Mouse (Mus musculus) thymus, postnatal 4 days (tissue): Measurements from ENCODE around the gene Ppp1r18.

Experiments used
- DNase-seq: peaks from one replicate; pipeline ENCODE4 v3.0.0; 2021

The Ppp1r18 gene

DNA sequence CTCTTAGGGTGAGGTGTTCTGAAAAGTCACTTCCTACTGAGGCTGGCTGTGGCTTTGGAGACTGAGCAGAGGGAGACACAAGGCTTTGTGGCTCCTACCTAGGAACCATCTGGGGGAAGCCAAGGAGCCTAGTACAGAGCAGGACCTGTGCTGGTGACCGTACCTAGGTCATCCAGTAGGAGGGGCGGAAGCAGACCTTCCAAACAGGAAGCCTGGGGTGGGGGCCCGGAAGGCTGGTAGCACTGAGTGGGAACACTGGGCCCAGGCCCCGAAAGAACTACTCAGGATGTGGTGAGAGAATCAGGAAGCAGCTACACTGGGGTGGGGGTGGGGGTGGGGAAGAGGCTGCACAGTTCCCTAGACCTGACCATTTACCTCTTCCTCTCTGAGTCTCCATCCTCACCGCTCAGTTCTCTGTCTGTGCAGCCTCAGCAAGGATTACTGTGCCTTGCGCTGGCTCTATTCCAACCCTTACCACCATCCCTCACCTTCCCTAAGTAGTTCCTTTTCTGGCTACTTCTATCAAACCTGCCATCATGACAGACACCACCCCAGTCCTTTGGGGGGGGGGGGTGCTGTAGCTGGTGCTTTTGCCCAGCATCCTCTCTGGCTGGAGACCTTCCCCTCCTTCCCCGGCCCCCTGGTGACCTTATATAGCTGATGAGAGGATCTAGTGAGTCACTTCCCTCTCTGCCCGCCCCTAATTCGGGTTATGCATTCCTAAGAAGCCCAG lies 4.9 kb downstream of the Ppp1r18 start:
- DNase-seq = peak; percentile 84

DNA sequence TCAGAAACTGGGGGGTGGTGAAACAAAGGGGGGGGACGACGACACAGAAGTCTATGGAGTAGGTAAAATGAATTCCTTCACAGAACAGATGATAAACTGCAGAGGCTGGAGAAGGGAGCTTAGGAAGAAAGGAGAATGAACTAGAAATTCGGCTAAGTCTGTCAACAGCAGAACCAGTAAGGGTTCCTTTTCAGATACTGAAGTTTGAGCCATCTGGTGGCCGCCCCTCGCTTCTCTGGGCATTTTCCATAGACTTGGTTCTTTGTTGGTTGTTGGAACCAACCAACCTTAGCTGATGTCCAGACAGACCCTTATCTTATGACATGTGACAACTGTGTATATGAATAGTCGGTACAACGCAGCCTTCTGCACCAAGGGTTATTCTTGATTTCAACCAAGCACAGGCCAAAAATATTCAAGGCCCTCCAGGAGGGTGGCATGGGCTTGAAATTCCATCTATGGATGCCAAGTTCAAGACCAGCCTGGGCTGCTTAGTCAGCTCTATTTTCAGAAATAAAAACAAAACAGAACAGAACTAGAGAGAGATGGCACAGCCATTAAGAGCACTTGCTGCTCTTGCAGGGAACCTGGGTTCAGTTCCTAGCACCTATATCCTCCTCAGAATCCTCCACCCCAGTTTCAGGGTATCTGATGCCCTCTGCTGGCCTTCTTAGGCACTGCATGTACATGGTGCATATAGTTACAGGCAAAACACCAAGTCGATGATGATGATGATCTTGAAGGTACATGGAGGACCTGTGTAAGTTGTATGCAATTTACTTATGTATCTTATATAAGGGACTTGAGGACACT lies 5.7 kb downstream of the Ppp1r18 start:
- peak; percentile 80 for DNase-seq

DNA sequence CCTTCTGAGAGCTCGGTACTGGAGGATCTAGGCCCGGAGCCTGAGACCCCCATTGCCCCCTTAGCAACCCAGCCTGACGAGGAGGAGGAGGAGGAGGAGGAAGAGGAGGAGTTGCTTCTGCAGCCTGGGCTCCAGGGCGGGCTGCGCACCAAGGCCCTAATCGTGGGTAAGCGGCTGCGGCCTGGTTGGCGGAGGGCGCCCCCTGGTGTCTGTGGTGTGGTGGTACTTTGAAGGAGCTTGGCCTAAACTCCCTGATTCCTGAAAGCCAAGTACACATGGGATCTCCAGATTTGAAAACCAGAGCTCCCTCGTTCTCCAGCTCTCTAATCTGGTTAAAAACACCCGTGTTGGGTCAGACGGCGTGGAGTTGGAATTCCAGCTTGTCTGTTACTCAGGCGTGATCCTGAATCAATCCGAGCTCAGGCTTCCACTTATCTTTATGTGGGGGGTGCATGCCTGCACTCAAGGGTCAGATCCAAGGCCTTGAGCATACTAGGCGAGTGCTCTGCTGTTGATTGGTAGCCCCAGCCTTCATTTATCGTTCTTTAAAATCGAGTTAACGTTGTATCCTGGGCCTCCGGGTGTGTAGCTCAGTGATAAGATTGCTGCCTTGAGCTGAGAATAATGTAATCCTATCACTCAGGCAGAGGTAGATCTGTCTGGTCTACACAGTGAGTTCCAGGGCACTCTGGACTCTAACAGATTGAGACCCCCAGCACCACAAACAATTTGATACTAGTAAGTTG lies 8.6 kb downstream of the Ppp1r18 start:
- peak; percentile 96 for DNase-seq

DNA sequence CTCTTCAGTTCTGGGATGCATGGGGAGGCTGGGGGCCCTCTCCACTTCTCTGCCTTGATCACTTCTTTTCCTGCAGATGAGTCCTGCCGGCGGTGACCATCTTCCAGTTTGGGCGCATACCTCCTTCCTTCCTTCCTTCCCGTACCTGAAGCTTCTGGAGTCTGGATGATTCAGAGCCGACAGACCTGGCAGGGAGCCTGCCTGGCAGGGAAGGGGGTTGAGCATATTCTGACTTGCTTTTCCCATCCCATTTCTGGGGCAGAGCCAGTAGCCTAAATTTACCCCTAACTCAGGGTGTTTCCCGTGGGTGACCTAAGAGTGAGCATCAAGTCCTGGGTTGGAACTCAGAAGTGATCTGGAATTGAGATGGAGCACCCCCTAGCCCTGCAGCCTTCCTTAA lies 9.3 kb downstream of the Ppp1r18 start:
- DNase-seq = no peak

DNA sequence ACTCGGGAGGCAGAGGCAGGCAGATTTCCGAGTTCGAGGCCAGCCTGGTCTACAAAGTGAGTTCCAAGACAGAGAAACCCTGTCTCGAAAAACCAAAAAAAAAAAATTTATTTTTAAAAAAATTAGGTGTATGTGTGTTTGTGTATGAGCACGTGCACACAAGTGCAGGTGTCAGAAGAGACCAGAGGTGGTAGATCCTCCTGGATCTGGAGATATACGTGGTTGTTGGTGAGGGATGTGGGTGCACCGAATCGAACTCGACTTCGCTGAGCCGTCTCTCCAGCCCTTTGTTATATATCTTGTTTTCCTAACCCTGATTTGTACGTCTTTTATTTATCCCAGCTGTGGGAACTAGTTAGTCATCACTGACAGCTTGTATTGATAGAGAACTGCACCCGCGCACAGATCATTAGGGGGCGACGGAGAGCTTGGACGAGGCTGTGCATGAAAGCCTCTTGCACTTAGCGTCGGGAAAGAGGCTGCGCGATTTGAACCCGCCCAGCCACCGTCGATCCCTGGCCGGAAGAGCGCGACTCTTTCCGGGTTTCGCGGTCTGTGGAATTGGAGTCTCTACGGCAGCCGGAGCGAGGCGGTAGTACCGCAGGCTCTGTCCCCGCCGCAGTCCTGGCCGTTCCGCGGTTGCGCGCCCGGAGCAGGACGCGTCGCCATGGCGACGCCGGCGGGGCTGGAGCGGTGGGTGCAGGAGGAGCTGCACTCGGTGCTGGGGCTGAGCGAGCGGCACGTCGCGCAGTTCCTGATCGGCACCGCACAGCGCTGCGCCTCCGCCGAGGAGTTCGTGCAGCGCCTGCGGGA lies 14.1 kb downstream of the Ppp1r18 start, which contains the start of gene Dhx16:
Dhx16 (plus strand) TSS at position 575 of the 813 bp plus-strand sequence.
- DNase-seq = peak; percentile 98

DNA sequence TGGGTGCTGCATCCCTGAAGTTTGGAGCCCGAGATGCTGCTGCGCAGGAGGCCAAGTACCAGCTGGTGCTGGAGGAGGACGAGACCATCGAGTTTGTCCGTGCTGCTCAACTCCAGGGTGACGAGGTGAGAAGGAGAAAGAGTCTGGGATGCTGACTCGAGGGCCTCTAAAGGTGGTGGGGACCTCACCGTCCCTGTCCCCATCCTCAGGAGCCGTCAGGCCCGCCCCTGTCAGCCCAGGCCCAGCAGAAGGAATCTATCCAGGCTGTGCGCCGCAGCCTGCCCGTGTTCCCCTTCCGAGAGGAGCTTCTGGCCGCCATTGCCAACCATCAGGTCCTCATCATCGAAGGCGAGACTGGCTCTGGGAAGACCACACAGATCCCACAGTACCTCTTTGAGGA lies 17.5 kb downstream of the Ppp1r18 start:
- no peak for DNase-seq

DNA sequence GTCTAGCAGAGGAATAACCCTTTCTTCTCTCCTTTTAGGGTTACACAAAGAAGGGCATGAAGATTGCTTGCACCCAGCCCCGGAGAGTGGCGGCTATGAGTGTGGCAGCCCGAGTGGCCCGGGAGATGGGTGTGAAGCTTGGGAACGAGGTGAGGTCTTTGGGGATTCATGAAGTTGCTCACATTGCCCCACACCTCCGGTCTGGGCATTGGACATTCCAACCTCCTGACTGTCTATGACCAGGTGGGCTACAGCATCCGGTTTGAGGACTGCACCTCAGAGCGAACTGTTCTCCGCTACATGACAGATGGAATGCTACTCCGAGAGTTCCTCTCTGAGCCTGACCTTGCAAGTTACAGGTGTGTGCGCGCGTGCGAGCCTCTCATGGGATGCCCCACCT lies 18.4 kb downstream of the Ppp1r18 start:
- DNase-seq = no peak

DNA sequence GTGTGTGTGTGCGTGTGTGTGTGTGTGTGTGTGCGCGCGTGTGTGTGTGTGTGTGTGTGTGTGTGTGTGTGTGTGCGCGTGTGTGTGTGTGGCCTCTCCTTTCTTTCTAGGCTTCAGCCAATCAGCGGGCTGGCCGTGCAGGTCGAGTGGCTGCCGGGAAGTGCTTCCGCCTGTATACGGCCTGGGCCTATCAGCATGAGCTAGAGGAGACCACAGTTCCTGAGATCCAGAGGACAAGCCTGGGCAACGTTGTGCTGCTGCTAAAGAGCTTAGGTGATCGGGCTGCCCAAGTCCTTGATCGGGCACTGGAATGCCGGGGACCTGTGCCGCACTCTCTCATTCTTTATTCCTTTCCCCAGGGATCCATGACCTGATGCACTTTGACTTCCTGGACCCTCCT lies 22.3 kb downstream of the Ppp1r18 start:
- no peak for DNase-seq

DNA sequence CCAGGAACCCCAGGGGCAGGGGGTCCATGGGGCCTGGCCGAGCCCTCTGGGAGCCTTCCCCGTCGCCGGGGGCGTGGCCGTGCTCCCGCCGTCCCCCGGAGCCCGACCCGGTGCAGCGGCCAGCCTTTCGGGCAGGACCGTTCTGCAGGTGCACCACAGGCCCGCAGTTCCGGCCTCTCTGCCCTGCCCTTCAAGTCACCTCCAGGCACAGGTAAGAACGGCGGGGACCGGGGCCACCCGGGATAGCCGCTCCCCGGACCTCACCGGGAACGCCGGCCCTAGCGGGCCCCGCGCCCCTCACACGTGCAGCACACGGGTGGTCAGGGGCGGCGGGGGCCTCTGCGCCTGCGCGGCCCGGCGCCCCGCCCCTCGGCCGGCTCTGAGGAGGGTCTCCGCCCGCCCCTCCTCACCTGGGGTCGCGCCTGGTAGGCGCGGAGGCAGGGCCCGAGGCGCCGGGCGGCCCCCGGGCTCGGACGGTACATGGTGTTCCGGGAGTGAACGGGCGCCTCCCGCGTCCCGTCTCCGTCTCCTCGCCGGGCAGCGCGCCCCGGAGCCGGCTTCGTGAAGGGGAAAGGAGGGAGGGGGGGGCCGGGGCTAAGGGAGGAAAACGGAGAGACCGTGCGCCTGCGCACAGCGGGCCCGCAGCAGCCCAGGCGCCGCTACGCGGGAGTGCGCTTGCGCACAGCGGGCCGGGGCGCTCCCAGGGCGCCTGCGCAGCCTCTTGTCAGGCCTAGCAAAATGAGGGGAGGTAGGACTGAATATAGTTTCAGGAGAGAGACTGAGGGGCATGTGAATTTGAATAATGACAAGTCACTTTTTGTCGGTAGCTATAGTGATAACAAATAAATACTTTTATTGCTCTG lies 31.6 kb downstream of the Ppp1r18 start, which contains the start of gene 2310061I04Rik:
2310061I04Rik (minus strand) TSS at position 651 of the 863 bp plus-strand sequence.
- DNase-seq = peak; percentile 96

DNA sequence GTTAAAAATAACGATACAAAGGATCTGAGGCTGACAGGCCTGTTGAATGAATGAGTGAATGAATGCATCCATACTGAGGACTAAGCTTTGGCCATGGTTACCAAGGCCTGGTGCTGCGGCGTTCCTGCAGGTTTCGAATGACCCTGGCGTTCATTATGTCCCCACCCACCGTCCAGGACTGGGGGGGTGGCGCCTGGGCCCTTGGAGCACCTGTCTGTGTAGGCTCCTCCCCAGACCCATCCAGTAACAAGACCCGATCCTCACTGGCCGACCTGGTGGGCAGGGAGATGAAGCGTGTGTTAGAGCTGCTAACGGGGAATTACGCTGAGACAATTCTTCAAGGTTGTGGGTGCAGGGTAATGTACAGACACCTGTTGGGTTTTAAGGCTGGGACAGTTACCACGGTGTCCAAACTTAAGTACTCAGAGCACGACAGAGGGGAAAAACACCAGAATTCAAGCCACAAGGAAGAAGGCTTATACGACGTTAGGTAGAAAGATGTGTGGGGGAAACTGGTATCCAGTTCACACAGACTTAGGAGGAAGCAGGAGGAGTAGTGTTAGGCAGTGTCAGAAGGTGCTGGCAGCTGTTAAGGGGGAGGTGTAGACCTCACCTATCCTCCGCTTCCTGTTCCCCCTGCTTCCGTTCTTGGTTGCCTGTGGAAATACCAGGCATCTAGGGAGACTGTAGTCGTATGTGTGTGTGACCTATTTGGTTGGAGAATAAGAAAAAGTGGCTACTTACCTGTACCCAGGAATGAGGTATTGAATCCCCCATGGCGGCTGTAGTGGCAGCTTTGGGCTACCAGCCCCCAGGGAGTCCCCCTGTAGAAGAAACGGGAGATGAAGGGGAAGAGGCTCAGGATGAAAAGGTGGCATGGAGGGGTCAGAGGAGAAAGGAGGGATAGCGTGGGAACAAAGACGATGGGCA lies 32.5 kb downstream of the Ppp1r18 start:
- DNase-seq = peak; percentile 47

DNA sequence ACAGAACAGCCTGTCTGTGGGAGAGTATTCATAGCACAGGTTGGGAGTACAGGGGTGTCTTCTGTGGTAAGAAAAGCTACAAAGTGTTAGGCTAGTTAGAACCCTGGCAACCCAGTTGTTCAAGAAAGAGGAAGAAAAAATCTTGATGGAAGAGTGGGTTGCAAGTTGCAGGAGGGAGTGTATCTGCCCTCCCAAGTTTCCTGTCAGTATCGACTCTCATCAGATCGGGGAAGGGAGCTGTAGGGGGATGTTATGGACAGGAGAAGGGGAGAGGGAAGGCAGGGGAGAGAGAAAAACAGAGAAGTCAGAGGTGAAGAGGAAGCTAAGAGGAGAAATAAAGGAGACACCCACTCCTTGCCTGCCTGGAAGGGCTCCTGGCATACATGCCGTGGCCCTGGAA lies 35.2 kb downstream of the Ppp1r18 start:
- no peak for DNase-seq

DNA sequence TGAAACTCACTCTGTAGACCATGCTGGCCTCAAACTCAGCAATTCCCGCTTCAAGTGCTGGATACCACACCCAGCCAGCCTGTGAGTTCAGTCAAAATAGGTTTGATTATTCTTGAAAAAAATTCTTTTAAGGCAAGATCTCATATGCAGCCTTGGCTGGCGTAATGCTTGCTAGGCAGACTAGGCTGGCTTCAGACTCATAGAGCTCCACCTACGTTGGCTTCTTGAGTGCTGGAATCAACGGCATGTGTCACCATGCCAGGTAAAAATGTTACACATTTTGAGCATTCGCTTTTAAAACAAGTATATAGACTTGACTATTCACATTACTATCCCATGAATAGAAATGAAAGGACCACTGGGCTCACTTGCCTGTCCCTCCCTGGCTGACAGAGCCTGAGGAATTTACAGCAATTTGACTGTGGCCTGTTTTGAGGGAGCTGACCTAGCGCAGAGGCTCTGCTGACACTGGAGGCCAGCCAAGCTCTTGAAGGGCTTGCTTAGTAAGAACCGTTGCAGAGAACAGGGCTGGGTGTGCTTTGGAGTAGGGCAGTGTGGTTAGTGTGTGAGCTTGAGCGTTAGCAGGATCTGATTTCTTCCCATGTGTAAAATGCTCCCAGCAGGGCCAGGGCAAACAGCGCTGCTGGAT lies 38.1 kb downstream of the Ppp1r18 start:
- DNase-seq = no peak

DNA sequence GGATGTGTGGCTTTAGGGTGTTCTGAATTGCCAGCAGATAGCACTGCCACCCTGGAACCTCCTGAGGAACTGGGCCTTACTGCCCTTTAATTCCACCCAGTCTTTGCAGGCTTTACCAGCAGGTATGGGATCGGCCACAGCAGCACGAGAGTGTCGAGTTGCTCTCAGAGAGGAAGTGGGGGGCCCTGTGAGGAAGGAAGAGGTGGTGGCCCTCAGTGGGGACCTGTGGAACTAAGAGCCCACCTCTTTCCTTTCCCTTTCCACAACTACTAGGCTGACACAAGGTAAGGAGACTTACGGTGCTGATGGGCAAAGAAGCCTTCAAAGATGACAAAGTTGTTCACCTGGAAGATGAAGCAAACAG lies 38.6 kb downstream of the Ppp1r18 start:
- DNase-seq = peak; percentile 62

DNA sequence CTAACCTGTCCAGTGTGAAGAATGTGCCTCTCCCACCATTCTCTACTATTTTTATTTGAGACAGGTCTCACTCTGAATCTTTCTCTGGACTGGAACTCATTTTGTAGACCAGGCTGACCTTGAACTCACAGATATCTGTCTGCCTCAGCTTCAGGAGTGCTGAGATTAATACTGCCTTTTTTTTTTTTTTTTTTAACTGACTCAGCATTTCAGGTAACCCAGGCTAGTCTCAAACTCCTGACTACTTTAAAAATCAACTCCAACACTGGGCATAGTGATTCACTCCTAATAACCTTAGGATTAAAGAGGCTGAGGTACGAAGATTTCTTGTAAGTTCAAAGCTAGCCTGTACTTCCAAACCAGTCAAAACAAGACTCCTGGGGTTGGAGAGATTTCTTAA lies 40.2 kb downstream of the Ppp1r18 start:
- no peak for DNase-seq

DNA sequence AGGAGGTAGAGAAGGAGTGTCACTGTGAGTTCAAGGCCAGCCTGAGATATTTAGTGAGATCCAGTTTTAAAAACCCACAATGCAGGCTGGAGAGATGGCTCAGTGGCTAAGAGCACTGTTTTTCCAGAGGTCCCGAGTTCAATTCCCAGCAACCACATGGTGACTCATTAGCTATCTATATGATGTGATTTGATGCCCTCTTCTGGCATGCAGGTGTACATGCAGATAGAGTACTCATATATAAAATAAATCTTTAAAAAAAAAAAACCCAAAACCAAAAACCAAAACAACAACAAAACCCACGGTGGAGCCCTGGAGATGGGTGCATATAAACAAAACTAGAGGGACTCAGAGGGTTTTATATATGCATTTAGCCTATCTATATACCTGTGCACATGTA lies 42.2 kb downstream of the Ppp1r18 start:
- DNase-seq = no peak

DNA sequence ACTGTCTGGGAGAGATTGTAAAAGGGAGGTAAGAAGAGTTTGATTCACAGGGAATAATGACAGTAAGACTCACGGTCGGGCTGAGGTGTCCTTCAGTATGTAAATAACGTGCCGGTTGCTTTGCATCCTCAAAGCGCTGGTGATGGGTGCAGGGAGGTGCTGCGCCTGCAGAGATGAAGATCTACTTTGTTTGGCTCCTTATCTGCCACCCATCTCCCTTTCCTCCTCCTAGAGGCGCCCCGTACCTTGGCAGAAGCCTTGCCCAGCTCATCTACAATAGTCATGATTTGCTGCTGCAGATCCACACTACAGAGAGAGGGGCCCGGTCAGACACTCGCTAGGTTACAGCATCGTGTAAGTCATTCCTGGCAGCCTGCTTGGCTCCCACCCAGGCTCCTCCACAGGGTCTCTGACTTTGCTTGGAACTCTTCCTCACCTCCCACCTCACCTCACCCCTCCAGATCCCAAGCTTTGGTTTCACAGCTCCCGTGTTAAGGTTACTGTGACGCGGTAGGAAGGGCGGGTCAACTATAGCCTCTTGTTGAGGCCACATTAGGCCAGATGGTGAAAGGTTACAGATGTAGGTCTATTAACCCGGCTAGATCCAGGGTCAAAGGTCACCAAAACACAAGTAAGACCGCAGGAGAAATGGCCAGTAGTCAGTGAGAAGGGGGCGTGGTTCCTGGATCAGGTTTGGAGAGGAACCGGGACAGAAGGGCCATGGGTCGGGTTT lies 44.0 kb downstream of the Ppp1r18 start:
- DNase-seq = no peak

DNA sequence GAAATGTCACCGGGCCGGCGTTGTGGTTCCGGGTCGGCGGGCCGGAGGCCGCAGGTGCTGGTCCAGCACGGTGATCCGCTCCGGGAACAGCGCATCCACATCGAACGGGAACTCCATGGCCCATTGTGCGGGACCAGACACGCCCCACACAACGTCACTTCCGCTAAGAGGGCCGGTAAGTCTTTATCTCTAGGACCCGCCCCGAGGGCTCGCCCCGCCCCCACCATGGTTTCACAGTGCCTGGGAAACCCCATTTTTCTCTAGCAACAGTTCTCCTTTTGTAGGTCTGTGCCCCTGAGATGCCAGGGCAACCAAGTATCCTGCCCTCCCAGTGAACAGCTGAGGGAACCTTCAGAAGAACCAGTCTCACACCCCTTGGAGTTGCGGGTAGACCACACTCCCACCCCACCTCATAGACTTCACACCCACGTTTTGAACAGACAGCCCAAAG lies 44.6 kb downstream of the Ppp1r18 start, which contains the start of gene Atat1:
Atat1 (minus strand) TSS at position 157 of the 451 bp plus-strand sequence.
- DNase-seq = peak; percentile 99

DNA sequence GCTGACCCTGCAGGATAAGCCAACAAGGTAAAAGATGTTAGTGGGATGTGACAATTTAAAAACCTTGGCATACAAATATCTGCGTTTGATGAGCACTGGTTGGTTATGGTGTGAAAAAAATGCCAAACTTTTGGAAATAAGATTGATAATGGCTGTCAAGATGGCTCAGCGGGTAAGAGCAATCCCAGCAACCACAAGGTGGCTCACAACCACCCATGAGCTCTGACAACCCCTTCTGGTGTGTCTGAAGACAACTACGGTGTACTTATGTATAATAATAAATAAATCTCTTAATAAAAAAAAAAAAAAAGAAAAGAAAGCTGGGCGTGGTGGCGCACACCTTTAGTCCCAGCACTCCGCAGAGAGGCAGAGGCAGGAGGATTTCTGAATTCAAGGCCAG lies 49.6 kb downstream of the Ppp1r18 start:
- DNase-seq = no peak
